Mouse (Mus musculus) liver, adult (tissue): ENCODE measurements around the gene Dusp12.
A peak's percentile ranks its signal among the peaks of the same experiment; 100 is the strongest.

ENCODE experiments used
- GATA4 ChIP-seq: IDR thresholded peaks from 2 replicates; pipeline ENCODE4 v1.6.1; 2014; ENCODE audit warnings: mild to moderate bottlenecking, low read length; ENCODE audit not compliant: insufficient replicate concordance

The Dusp12 gene

GRCm38 (mm10) chr1:170876906-170877305, 8.4 kb downstream of the Dusp12 start:
- no peak for TF ChIP-seq GATA4

DNA sequence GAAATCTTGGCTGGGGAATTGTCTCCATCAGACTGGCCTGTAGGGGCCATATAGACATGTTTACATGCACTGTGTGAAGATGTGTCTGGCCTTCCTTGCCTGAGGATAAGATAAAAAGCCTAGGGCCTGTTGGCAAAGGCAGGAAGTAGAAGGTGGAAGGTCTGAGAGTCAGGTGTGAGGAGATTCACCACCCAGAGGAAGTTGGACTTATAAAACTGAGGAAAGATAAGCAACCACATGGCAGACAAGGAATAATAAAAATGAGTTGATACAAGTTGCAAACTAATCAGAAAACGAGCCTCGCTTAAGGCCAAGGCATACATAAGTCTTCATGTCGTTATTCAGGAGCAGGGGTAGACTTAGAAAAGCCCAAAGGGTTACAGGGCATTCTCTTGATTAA, 9.7 kb downstream of the Dusp12 start:
- TF ChIP-seq GATA4 = no peak

DNA sequence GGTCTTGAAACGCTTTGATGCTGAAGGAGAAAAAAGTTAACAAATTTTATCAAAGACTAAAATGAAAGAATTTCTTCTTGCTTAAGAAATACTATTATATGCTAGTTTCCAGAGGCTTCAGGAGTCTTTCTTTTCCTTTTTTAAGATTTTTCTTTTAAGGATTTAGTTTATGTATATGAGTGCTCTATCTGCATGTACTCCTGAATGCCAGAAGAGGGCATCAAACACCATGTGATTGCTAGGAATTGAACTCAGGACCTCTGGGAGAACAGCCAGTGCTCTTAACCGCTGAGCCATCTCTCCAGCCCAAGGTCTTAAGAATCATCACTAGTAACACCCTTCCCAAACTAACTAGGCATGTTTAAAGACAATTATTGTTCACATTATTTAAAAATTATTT, 13.4 kb downstream of the Dusp12 start:
- no peak for TF ChIP-seq GATA4

- TF ChIP-seq GATA4 = no peak
Observed at GRCm38 (mm10) chr1:170871402-170871801, 13.9 kb downstream of the Dusp12 start.

DNA sequence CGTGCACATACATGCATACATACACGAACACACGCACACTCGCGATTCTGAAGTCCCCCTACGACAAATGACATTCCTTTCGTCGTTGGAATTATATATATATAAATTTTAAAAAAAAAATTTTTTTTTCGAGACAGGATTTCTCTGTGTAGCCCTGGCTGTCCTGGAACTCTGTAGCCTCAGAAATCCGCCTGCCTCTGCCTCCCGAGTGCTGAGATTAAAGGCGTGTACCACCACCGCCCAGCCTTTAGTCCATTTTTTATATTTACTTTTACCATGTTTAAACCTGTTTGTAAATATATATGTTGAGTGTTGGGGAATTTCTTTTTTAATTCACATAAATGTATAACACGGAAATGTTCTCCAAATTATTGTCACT, 16.4 kb downstream of the Dusp12 start:
- TF ChIP-seq GATA4 = no peak

DNA sequence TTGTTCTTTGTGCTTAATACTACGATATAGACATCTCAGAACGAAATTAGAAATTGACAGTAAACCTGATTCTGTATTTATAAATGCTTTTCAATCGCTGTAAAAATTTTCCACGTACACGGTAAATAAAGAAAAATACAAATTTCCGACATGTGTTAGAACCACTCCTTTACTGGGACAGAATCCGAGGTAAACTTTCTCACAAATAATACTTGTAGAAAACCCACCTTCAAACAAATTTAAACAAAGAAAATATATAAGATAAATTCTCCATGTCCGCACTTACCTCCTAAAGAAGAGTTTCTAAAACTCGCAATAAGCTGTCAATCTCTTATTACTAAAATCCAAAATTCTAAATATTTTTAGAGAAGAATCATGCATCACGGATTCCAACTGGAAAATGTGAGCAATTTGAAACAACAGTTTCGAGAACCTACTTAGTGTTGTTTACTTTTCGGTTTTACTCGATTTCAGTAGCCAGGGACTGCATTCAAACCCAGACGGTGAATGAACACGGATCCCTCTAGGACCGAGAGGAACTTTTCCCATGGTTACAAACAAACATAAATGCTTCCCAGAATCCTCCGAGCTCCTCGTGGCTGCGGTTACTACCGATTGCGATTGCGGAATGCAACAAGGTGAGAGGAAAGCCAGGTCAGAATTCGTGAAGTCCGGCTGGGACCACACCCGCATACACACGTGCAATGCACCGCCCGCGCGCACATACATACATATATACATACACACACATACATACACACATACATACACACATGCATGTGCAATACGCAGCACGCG, 17.0 kb downstream of the Dusp12 start:
- TF ChIP-seq GATA4 = peak; percentile 33; the same call in 1 of the 2 replicates

GRCm38 (mm10) chr1:170867691-170868105, 17.6 kb downstream of the Dusp12 start, which contains the start of gene Atf6:
Gene Atf6, minus strand, starts transcription at chr1:170867771.
- TF ChIP-seq GATA4 = peak; percentile 96

GRCm38 (mm10) chr1:170866992-170867690, 18.2 kb downstream of the Dusp12 start:
- no peak for TF ChIP-seq GATA4

GRCm38 (mm10) chr1:170865406-170865805, 19.9 kb downstream of the Dusp12 start:
- no peak for TF ChIP-seq GATA4

DNA sequence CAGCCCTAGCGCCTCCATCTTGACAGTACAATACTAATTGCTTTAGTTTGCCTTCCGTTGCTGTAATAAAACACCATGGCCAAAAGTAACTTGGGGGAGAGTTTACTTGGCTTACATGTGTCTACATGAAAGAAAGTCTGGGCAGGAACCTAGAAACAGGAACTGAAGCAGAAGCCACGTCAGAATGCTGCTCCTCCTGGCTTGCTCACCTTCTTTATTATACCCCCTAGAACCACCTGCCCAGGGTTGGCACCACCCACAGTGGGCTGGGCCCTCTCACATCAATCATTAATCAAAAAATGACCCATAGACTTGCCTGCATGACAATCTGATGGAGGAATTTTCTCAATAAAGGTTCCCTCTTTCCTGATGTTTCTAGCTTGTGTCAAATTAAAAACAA, 20.6 kb downstream of the Dusp12 start:
- no peak for TF ChIP-seq GATA4

DNA sequence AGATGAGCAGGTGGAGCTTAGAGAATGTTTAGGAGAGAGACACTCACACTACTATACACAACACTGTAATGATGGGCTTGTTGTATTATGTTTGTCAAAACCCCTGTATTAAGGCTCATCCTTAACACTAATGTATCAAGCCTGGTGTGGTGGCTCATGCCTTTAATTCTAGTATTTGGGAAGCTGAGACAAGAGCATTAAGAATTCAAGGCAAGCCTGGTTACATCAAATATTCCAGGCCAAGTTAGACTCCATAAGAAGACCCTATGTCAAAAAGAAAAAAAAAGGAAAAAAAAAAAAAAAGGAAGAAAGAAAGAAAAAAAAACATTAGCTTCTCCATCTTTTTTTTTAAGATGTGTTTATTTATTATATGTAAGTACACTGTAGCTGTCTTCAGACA, 21.1 kb downstream of the Dusp12 start:
- no peak for TF ChIP-seq GATA4

- TF ChIP-seq GATA4 = no peak
Observed at GRCm38 (mm10) chr1:170863033-170863432, 22.3 kb downstream of the Dusp12 start.

- TF ChIP-seq GATA4 = no peak
Observed at GRCm38 (mm10) chr1:170862435-170862717, 23.0 kb downstream of the Dusp12 start.

DNA sequence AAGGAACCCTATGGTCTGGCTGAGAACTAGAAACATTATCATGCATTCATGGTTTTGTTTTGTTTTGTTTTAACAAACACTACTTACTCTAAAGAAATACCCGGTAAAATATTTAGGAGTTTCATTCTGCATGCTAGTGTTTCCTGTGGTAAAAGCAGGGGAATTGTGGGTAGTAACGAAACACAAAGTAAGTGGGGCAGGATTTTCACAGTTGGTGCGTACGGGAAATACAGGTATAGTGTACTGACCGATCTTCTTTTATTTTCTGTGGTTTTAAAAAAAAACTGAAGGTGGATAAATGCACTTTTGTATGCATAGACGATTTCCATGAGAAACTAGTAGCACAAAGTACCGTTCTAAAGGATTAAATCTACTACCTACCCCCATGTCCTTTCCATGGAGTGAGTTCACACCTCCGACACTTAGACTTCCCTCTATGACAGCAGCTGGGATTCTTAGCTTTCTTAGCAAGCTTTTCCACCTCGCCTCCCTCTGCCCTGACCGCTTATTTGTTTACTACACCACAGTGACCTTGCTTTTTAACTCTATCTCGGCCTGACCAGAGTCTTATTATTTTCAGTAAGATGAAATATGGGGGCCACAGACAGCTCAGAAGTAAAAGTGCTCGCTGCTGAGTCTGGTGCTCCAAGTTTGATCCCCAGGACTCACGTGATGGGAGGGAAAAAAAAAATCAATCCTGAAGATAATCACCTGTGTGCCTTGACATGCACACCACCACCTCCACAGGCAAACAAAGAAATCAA, 23.5 kb downstream of the Dusp12 start:
- TF ChIP-seq GATA4 = no peak

GRCm38 (mm10) chr1:170858872-170859271, 26.5 kb downstream of the Dusp12 start:
- no peak for TF ChIP-seq GATA4

- TF ChIP-seq GATA4 = no peak
Observed at GRCm38 (mm10) chr1:170857369-170857768, 28.0 kb downstream of the Dusp12 start.
